Mouse (Mus musculus): ENCODE results near the gene Vps35l. TPM values are rescaled to one million over a fixed set of nuclear protein-coding genes. Genes with fewer than 3 reads are reported as not detected.
A peak's percentile ranks its signal among the peaks of the same experiment; 100 is the strongest.

The Vps35l gene
- polyA plus RNA-seq, 1 experiment, result 41.7 TPM

DNA sequence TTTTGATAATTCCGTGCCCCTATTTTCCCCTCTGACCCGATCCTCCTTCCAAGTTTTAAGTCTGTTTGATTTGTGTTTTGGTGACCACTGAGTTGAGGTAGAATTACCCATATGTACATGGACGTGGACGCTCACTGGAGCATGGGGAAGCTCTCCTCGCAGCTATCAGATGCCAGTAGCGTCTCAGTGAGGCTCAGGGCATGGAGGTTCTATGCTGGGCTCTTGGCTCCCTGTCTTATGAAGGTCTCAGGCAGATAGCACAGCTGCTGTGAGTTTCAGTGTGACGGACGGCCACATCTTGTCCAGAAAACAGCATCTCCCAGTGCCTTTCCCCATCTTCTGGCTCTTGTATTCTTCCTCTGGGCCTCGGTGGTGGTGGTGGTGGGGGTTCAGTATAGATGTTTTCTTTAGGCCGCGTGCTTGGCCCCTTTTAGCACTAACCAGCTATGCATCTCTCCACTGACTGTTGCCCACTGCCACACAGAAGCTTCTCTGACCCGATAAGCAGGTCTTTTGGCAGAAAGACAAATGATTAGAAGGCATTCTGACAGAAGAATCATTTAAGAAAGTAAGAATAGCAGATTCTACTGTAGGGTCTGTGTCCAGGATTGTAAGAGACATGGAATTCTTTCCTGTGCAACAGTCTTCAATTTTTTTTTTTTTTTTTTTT, 82.0 kb downstream of the Vps35l start:
- Histone ChIP-seq H3K4me1 (ENCODE audit: control insufficient read depth, insufficient read depth, low read length) (peaks cover 3% of the 10 kb centered on the region), H3K4me3 (replicated peaks; ENCODE audit: extremely low read depth, low read depth, low read length) (no peak overlapping the region)
- DNase-seq, result no peak
- TF ChIP-seq POLR2A (IDR thresholded peaks at IDR 0.05; ENCODE audit: borderline replicate concordance, extremely low read depth, low read depth, low read length) (no peak), CTCF (IDR thresholded peaks at IDR 0.05; ENCODE audit: insufficient read depth, low read length) (no peak)
- 91% methylated on average over 12 of the region's 12 CpGs for WGBS

DNA sequence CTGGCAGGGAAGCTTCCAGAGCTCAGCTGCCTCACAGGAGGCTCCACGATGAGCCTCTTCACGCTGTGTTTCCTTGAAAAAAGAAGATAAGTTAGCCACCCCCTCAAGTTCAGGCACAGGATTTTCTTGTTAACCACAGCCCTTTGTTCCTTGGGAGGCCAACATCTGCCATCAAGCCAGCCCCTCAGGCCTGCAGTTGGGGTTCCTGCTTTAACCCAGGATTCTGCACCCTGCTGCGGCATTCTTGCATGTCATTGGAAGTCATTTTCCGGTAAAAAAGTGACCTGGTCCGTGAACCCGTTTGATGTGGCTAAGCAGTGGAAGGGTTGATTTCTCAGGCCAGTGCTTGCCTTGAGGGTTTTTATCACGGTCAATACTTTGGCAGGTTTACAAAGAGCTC, 84.4 kb downstream of the Vps35l start:
- Histone ChIP-seq H3K4me1 (ENCODE audit: control insufficient read depth, insufficient read depth, low read length) (peaks cover 3% of the 10 kb centered on the region), H3K4me3 (replicated peaks; ENCODE audit: extremely low read depth, low read depth, low read length) (no peak overlapping the region)
- 82% methylated on average over 7 of the region's 7 CpGs for WGBS
- TF ChIP-seq POLR2A (IDR thresholded peaks at IDR 0.05; ENCODE audit: borderline replicate concordance, extremely low read depth, low read depth, low read length) (no peak), CTCF (IDR thresholded peaks at IDR 0.05; ENCODE audit: insufficient read depth, low read length) (no peak)
- DNase-seq, result no peak

DNA sequence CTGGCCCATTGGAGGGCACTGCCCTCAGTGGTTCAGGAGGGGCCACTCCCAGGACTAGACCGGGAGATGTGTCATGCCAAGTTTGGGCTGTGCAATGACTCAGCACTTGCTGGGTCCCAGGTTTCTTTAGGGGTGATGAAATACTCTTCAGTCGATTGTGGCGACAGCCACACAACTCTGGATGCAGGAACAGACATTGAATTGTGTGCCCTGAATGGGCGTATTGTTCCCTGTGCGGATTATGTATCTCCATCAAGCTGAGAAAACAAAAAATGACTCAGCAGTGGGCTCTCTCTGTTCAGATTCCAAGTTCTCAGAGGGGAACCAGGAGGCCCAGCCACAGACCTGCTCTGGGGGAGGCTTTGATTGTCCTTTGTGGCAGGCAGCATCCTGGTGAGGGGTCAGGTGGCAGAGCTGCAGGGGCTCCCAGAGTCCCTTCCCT, 88.0 kb downstream of the Vps35l start:
- no peaks in the 10 kb centered on the region for H3K4me1 ChIP-seq (ENCODE audit: control insufficient read depth, insufficient read depth, low read length)
- 60% methylated on average over 5 of the region's 5 CpGs for WGBS
- TF ChIP-seq POLR2A (IDR thresholded peaks at IDR 0.05; ENCODE audit: borderline replicate concordance, extremely low read depth, low read depth, low read length), result no peak
- no peak for TF ChIP-seq CTCF (IDR thresholded peaks at IDR 0.05; ENCODE audit: insufficient read depth, low read length)
- H3K4me3 ChIP-seq (replicated peaks; ENCODE audit: extremely low read depth, low read depth, low read length), result no peak overlapping the region
- DNase-seq, result no peak

DNA sequence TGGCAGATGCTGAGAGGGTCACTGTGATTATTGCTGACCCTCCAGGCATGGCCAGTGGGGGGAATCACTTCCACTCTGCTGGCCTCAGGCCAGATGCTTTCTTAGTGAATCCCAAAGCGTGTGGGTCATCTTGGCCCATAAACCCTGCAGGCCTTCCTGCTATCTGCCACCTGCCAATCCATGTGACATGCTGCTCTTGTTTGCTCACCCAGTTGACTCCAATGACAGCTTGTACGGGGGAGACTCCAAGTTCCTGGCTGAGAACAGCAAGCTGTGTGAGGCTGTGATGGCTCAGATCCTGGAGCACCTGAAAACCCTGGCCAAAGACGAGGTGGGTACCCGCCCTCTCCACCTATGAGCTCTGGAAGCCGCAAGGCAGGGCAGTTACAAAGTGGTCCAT, 97.9 kb downstream of the Vps35l start:
- WGBS, result 88% methylated on average over 5 of the region's 5 CpGs
- TF ChIP-seq CTCF (IDR thresholded peaks at IDR 0.05; ENCODE audit: insufficient read depth, low read length) (no peak), POLR2A (IDR thresholded peaks at IDR 0.05; ENCODE audit: borderline replicate concordance, extremely low read depth, low read depth, low read length) (no peak)
- no peak for DNase-seq
- Histone ChIP-seq H3K4me3 (replicated peaks; ENCODE audit: extremely low read depth, low read depth, low read length) (no peak overlapping the region), H3K4me1 (ENCODE audit: control insufficient read depth, insufficient read depth, low read length) (no peaks in the 10 kb centered on the region)

DNA sequence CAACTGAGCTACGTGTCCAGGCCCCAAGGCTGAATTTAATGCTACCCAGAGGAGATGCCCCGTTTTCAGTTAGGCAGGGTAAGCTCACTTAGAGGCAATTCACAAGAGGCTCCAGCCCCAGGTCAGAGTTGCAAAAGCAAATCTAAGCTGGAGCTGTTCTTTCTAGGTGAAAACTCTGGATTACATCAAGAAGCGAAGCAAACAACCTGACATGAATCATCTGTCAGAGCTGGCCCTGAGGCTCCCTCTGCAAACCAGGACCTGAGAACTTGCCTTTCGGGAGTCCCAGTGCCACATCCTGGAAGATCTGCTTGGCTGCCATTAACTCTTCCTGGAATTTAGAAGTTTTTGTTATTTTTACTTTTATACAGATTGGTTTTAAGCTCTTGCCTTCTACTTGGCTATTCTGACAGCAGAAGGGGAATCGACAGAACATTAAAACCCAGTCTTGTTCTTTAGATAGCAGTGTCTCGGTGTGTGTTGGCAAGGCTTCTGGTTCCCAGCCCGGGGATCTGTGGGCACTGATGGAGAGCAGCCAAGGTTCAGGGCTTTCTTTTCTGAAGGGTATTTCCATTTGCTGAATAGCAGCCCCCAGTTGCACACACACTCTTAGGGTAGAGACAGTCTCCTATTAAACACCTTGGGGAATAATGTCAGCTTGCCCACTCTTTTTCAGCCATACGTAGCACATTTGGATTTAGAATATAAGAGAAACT, 101.2 kb downstream of the Vps35l start:
- H3K4me1 ChIP-seq (ENCODE audit: control insufficient read depth, insufficient read depth, low read length), result no peaks in the 10 kb centered on the region; the same call in 1 of the 2 replicates
- WGBS, result 63% methylated on average over 8 of the region's 8 CpGs
- TF ChIP-seq POLR2A (IDR thresholded peaks at IDR 0.05; ENCODE audit: borderline replicate concordance, extremely low read depth, low read depth, low read length) (no peak), CTCF (IDR thresholded peaks at IDR 0.05; ENCODE audit: insufficient read depth, low read length) (no peak)
- H3K4me3 ChIP-seq (replicated peaks; ENCODE audit: extremely low read depth, low read depth, low read length), result no peak overlapping the region
- no peak for DNase-seq

DNA sequence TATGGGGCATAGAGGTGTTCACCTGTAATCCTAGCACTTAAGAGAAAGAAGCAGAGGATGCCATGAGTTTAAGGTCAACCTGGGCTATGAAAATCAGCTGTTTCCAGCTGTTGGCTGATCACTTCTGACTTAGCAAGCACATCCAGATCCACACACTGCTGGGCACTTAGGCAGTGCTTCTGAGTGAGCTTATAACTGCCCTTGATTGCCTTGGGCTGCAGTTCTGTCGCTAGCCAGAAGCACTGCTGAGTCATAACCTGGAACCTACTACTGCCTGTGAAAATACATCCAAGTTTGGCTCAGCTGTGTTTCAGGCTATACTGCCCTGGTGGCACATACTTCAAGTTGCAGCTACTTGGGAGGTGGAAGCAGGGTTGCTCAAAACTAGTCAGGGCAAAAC, 101.8 kb downstream of the Vps35l start:
- H3K4me1 ChIP-seq (ENCODE audit: control insufficient read depth, insufficient read depth, low read length), result peaks cover 3% of the 10 kb centered on the region; the same call in 1 of the 2 replicates
- TF ChIP-seq POLR2A (IDR thresholded peaks at IDR 0.05; ENCODE audit: borderline replicate concordance, extremely low read depth, low read depth, low read length), result no peak
- TF ChIP-seq CTCF (IDR thresholded peaks at IDR 0.05; ENCODE audit: insufficient read depth, low read length), result no peak
- WGBS, result 15% methylated on average over 1 of the region's 1 CpGs
- DNase-seq, result no peak
- no peak overlapping the region for H3K4me3 ChIP-seq (replicated peaks; ENCODE audit: extremely low read depth, low read depth, low read length)

DNA sequence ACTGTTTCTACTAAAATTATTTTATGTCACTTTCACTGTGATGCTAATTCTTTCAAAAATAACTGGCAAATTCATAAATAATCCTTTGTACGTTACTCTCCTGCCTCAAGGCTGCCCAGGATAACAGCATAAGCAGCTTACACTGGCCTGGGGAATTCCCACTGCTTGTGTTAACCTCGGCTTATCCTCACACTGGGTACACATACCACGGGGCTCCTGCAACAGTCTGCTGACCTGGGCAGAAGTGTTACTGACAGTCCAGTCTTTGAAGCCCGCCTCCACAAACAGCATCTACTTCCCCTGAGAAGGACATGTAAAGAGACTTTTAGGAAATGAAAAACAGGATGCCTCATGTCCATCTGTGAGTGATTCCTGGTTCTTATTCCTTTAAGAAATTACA, 102.9 kb downstream of the Vps35l start:
- DNase-seq, result no peak
- peaks cover 3% of the 10 kb centered on the region; the same call in 1 of the 2 replicates for H3K4me1 ChIP-seq (ENCODE audit: control insufficient read depth, insufficient read depth, low read length)
- no peak for TF ChIP-seq CTCF (IDR thresholded peaks at IDR 0.05; ENCODE audit: insufficient read depth, low read length)
- no peak for TF ChIP-seq POLR2A (IDR thresholded peaks at IDR 0.05; ENCODE audit: borderline replicate concordance, extremely low read depth, low read depth, low read length)
- 60% methylated on average over 4 of the region's 4 CpGs for WGBS
- H3K4me3 ChIP-seq (replicated peaks; ENCODE audit: extremely low read depth, low read depth, low read length), result no peak overlapping the region

DNA sequence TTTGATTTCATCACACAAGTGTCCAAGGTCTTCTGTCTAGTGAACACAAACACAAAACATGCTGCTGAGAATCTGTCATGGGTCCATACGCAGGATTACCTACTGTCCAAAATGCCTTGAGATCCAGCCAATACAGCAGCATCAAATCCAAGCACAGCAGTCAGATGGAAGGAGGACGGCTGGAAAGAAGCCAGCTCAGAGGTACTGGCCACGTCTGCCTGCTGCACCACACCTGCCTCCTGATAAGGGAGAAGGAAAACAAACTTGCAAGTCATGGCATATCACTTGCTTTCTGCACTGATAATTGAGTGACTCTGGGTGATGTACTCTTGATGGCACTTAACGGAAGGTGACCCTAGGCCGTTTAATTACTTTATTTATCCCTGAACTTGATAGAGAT, 105.1 kb downstream of the Vps35l start:
- TF ChIP-seq CTCF (IDR thresholded peaks at IDR 0.05; ENCODE audit: insufficient read depth, low read length), result no peak
- 69% methylated on average over 5 of the region's 5 CpGs for WGBS
- no peak overlapping the region for H3K4me3 ChIP-seq (replicated peaks; ENCODE audit: extremely low read depth, low read depth, low read length)
- no peak for DNase-seq
- H3K4me1 ChIP-seq (ENCODE audit: control insufficient read depth, insufficient read depth, low read length), result peaks cover 5% of the 10 kb centered on the region; the same call in 1 of the 2 replicates

DNA sequence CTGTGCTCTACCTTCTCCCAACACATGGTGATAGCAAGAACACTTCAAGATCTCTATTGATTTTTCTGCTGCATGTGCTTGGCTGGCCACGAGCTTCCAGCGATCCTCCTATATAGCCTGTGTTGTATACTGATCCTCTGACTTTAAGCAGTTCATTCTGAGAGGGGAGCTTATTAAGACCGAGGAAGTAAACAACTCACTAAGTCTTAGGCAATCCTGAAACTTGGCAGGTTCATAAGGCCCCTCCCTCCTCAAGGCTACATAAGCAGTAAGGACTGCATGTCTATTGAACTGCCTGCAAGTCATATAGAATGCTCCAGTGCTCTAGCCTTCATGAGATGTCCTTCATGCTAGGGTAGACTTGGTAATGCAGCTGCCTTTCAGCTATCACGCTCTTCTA, 106.3 kb downstream of the Vps35l start:
- DNase-seq, result no peak
- H3K4me3 ChIP-seq (replicated peaks; ENCODE audit: extremely low read depth, low read depth, low read length), result no peak overlapping the region
- peaks cover 8% of the 10 kb centered on the region; the same call in 1 of the 2 replicates for H3K4me1 ChIP-seq (ENCODE audit: control insufficient read depth, insufficient read depth, low read length)
- TF ChIP-seq CTCF (IDR thresholded peaks at IDR 0.05; ENCODE audit: insufficient read depth, low read length), result no peak
- no peak for TF ChIP-seq POLR2A (IDR thresholded peaks at IDR 0.05; ENCODE audit: borderline replicate concordance, extremely low read depth, low read depth, low read length)
- 67% methylated on average over 4 of the region's 4 CpGs for WGBS

DNA sequence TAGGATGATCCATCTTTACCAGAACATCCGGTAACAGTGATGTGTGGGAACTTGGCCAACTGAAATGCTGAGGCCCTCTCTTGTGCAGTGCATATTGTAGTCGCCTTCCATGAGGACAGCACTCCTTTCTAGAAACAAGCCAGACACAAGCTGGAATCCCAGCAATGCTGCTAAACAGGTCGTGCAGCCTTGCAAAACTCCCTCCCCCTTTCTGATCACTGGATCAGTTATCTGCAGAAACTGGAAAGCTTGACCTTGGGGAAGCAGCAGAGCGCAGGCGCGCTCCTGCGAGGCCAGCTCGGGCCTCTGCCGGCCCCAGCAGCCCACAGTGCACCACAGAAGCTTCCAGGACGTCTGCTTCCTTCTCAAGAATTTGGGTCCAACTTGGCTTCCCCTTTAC, 108.8 kb downstream of the Vps35l start:
- TF ChIP-seq CTCF (IDR thresholded peaks at IDR 0.05; ENCODE audit: insufficient read depth, low read length) (no peak), POLR2A (IDR thresholded peaks at IDR 0.05; ENCODE audit: borderline replicate concordance, extremely low read depth, low read depth, low read length) (no peak)
- peaks cover 10% of the 10 kb centered on the region; the same call in 1 of the 2 replicates for H3K4me1 ChIP-seq (ENCODE audit: control insufficient read depth, insufficient read depth, low read length)
- peak; percentile 52 for DNase-seq
- WGBS, result 61% methylated on average over 10 of the region's 10 CpGs
- no peak overlapping the region for H3K4me3 ChIP-seq (replicated peaks; ENCODE audit: extremely low read depth, low read depth, low read length)
